Mouse (Mus musculus) liver, embryonic 11.5 days (tissue): ENCODE data around the gene Ntrk3. TPM values are rescaled to one million over a fixed set of nuclear protein-coding genes. Genes with fewer than 3 reads are reported as not detected.

Source experiments
- ATAC-seq: fragments of 200-750 bp; cut with Nextera tagmentation; replicated peaks from 2 replicates; pipeline ENCODE4 v1.8.0; 2017; ENCODE audit warnings: moderate number of reproducible peaks, mild to moderate bottlenecking, moderate TSS enrichment, moderate library complexity; ENCODE audit not compliant: low FRiP score
- DNase-seq: peaks from one replicate; pipeline ENCODE4 v3.0.0-alpha.2; 2017; ENCODE audit warnings: low spot score
- H3K27ac ChIP-seq: fragments of 300-500 bp; sonication (generic); 2 replicates; pipeline ENCODE4 v1.5.1; 2014; ENCODE audit warnings: mild to moderate bottlenecking, low read depth, low read length, control low read depth
- H3K27me3 ChIP-seq: fragments of 300-500 bp; sonication (generic); replicated peaks from 2 replicates; pipeline ENCODE4 v1.6.1; 2014; ENCODE audit warnings: low read length, mixed read lengths; ENCODE audit not compliant: control insufficient read depth, insufficient read depth
- H3K36me3 ChIP-seq: fragments of 300-500 bp; sonication (generic); 2 replicates; pipeline ENCODE4 v1.6.1; 2014; ENCODE audit warnings: mild to moderate bottlenecking, low read length, moderate library complexity, mixed read lengths; ENCODE audit not compliant: control insufficient read depth, insufficient read depth
- H3K4me1 ChIP-seq: fragments of 300-500 bp; sonication (generic); replicated peaks from 2 replicates; pipeline ENCODE4 v1.6.1; 2014; ENCODE audit warnings: low read length, mixed read lengths; ENCODE audit not compliant: control insufficient read depth, insufficient read depth
- H3K4me2 ChIP-seq: fragments of 300-500 bp; sonication (generic); 2 replicates; pipeline ENCODE4 v1.6.1; 2014; ENCODE audit warnings: mild to moderate bottlenecking, control low read depth, moderate library complexity
- H3K4me3 ChIP-seq: fragments of 300-500 bp; sonication (generic); 2 replicates; pipeline ENCODE4 v1.5.1; 2014; ENCODE audit warnings: low read depth, low read length, control low read depth
- H3K9ac ChIP-seq: fragments of 300-500 bp; sonication (generic); 2 replicates; pipeline ENCODE4 v1.6.1; 2014; ENCODE audit warnings: low read depth, low read length, control low read depth
- H3K9me3 ChIP-seq: fragments of 300-500 bp; sonication (generic); 2 replicates; pipeline ENCODE4 v1.6.1; 2016; ENCODE audit warnings: low read length, inconsistent platforms, mixed read lengths; ENCODE audit not compliant: control insufficient read depth
- WGBS: fragments of 180-500 bp; shearing (Covaris S2); extraction: QIAGEN DNeasy Blood & Tissue Kit; methylation state at CpG from one replicate; pipeline ENCODE4 v1.1.7; 2014; 5-methylcytosine and 5-hydroxymethylcytosine counted together
- polyA plus RNA-seq: library from polyadenylated mRNA; unstranded; fragments of >200 nt; fragmentation: Nextera tagmentation; extraction: Ambion mirVana; gene quantifications from 2 replicates; pipeline ENCODE4 v1.2.1, GENCODE M21; 2014

Gene Ntrk3
- polyA plus RNA-seq, 1 experiment from 2014 or later, result 2.3 TPM

GRCm38 (mm10) chr7:78347464-78347863 lies 390.3 kb downstream of the Ntrk3 start:
- WGBS, result 82% methylated on average over 5 of the region's 5 CpGs
- DNase-seq, result no peak
- no peak overlapping the region for H3K9ac ChIP-seq
- H3K27me3 ChIP-seq, result no peaks in the 10 kb centered on the region
- H3K4me3 ChIP-seq, result no peak overlapping the region
- no peaks in the 10 kb centered on the region for H3K9me3 ChIP-seq
- H3K4me1 ChIP-seq, result no peaks in the 10 kb centered on the region
- no peaks in the 10 kb centered on the region for H3K36me3 ChIP-seq
- no peak overlapping the region for H3K4me2 ChIP-seq
- no peak for ATAC-seq
- no peak overlapping the region for H3K27ac ChIP-seq

GRCm38 (mm10) chr7:78333422-78333821 lies 404.4 kb downstream of the Ntrk3 start:
- Histone ChIP-seq H3K4me2 (no peak overlapping the region), H3K27ac (no peak overlapping the region), H3K4me1 (no peaks in the 10 kb centered on the region), H3K9ac (no peak overlapping the region), H3K36me3 (no peaks in the 10 kb centered on the region), H3K9me3 (no peaks in the 10 kb centered on the region), H3K27me3 (no peaks in the 10 kb centered on the region), H3K4me3 (no peak overlapping the region)
- ATAC-seq, result no peak
- DNase-seq, result no peak

- H3K36me3 ChIP-seq, result no peaks in the 10 kb centered on the region
- ATAC-seq (no peak), DNase-seq (no peak)
- no peaks in the 10 kb centered on the region for H3K9me3 ChIP-seq
- no peaks in the 10 kb centered on the region for H3K4me1 ChIP-seq
- H3K4me2 ChIP-seq, result no peak overlapping the region
- no peaks in the 10 kb centered on the region for H3K27me3 ChIP-seq
- H3K9ac ChIP-seq, result no peak overlapping the region
- no peak overlapping the region for H3K4me3 ChIP-seq
- H3K27ac ChIP-seq, result no peak overlapping the region
- WGBS, result 68% methylated on average over 2 of the region's 2 CpGs
Measured at GRCm38 (mm10) chr7:78328301-78328700, 409.5 kb downstream of the Ntrk3 start.

- ATAC-seq, result no peak
- Histone ChIP-seq H3K9me3 (peaks cover 2% of the 10 kb centered on the region; the same call in 1 of the 2 replicates), H3K27ac (no peak overlapping the region), H3K9ac (no peak overlapping the region), H3K4me3 (no peak overlapping the region), H3K27me3 (no peaks in the 10 kb centered on the region), H3K4me2 (no peak overlapping the region), H3K4me1 (no peaks in the 10 kb centered on the region), H3K36me3 (no peaks in the 10 kb centered on the region)
- DNase-seq, result no peak
- WGBS, result 86% methylated on average over 3 of the region's 3 CpGs
Measured at GRCm38 (mm10) chr7:78326185-78326584, 411.6 kb downstream of the Ntrk3 start.

- no peak overlapping the region for H3K27ac ChIP-seq
- no peak for DNase-seq
- H3K36me3 ChIP-seq, result no peaks in the 10 kb centered on the region
- H3K9ac ChIP-seq, result no peak overlapping the region
- H3K4me1 ChIP-seq, result no peaks in the 10 kb centered on the region
- no peak for ATAC-seq
- H3K4me2 ChIP-seq, result no peak overlapping the region
- 73% methylated on average over 4 of the region's 4 CpGs for WGBS
- H3K9me3 ChIP-seq, result peaks cover 2% of the 10 kb centered on the region; the same call in 1 of the 2 replicates
- no peak overlapping the region for H3K4me3 ChIP-seq
- H3K27me3 ChIP-seq, result no peaks in the 10 kb centered on the region
Measured at GRCm38 (mm10) chr7:78318640-78319039, 419.2 kb downstream of the Ntrk3 start.

- Histone ChIP-seq H3K9me3 (0 out of 2 replicates have a peak, but pooled peaks cover 2% of the 10 kb centered on the region), H3K9ac (no peak overlapping the region), H3K4me1 (no peaks in the 10 kb centered on the region), H3K27me3 (no peaks in the 10 kb centered on the region), H3K4me3 (no peak overlapping the region), H3K4me2 (no peak overlapping the region), H3K36me3 (no peaks in the 10 kb centered on the region), H3K27ac (no peak overlapping the region)
- 69% methylated on average over 1 of the region's 1 CpGs for WGBS
- ATAC-seq, result no peak
- DNase-seq, result no peak
Measured at GRCm38 (mm10) chr7:78305770-78306169, 432.0 kb downstream of the Ntrk3 start.

- no peak overlapping the region for H3K4me2 ChIP-seq
- H3K36me3 ChIP-seq, result no peaks in the 10 kb centered on the region
- no peak for DNase-seq
- H3K27ac ChIP-seq, result no peak overlapping the region
- 0 out of 2 replicates have a peak, but pooled peaks cover 2% of the 10 kb centered on the region for H3K9me3 ChIP-seq
- H3K27me3 ChIP-seq, result no peaks in the 10 kb centered on the region
- WGBS, result 85% methylated on average over 1 of the region's 1 CpGs
- H3K4me1 ChIP-seq, result no peaks in the 10 kb centered on the region
- H3K4me3 ChIP-seq, result no peak overlapping the region
- no peak for ATAC-seq
- H3K9ac ChIP-seq, result no peak overlapping the region
Measured at GRCm38 (mm10) chr7:78305029-78305428, 432.8 kb downstream of the Ntrk3 start.

GRCm38 (mm10) chr7:78297290-78297689 lies 440.5 kb downstream of the Ntrk3 start:
- H3K36me3 ChIP-seq, result no peaks in the 10 kb centered on the region
- WGBS, result 80% methylated on average over 5 of the region's 5 CpGs
- H3K9ac ChIP-seq, result no peak overlapping the region
- H3K4me1 ChIP-seq, result no peaks in the 10 kb centered on the region
- no peak overlapping the region for H3K27ac ChIP-seq
- no peaks in the 10 kb centered on the region for H3K9me3 ChIP-seq
- ATAC-seq, result no peak
- H3K4me2 ChIP-seq, result no peak overlapping the region
- DNase-seq, result no peak
- no peak overlapping the region for H3K4me3 ChIP-seq
- H3K27me3 ChIP-seq, result no peaks in the 10 kb centered on the region

- whole genome bisulfite sequencing, result 73% methylated on average over 3 of the region's 3 CpGs
- Histone ChIP-seq H3K4me1 (no peaks in the 10 kb centered on the region), H3K9me3 (no peaks in the 10 kb centered on the region), H3K36me3 (no peaks in the 10 kb centered on the region), H3K27ac (no peak overlapping the region), H3K4me2 (no peak overlapping the region), H3K9ac (no peak overlapping the region), H3K27me3 (no peaks in the 10 kb centered on the region), H3K4me3 (no peak overlapping the region)
- no peak for ATAC-seq
- no peak for DNase-seq
Measured at GRCm38 (mm10) chr7:78294322-78294721, 443.5 kb downstream of the Ntrk3 start.
